Mouse (Mus musculus) kidney, adult 2 months (tissue): ENCODE results near the gene Aldh1l2. TPM values are rescaled to one million over a fixed set of nuclear protein-coding genes. Genes with fewer than 3 reads are reported as not detected.

ENCODE experiments used
- DNase-seq: peaks from one replicate; pipeline ENCODE4 v3.0.0; 2021
- H3K27ac ChIP-seq: fragments of 200-500 bp; 2 replicates; pipeline ENCODE4 v1.5.1; 2012; ENCODE audit warnings: low read depth, low read length, control low read depth, inconsistent platforms; ENCODE audit not compliant: insufficient read depth
- H3K27me3 ChIP-seq: fragments of 200-500 bp; replicated peaks from 2 replicates; pipeline ENCODE4 v1.6.1; 2012; ENCODE audit warnings: mild to moderate bottlenecking, moderate library complexity, low read length, inconsistent platforms; ENCODE audit not compliant: control insufficient read depth, insufficient read depth
- H3K36me3 ChIP-seq: fragments of 200-500 bp; 2 replicates; pipeline ENCODE4 v1.6.1; 2012; ENCODE audit warnings: mild to moderate bottlenecking, moderate library complexity, low read length, inconsistent platforms; ENCODE audit not compliant: control insufficient read depth, insufficient read depth
- H3K4me1 ChIP-seq: fragments of 200-500 bp; 2 replicates; pipeline ENCODE4 v1.6.1; 2011; ENCODE audit warnings: low read length; ENCODE audit not compliant: control insufficient read depth, insufficient read depth
- H3K4me3 ChIP-seq: fragments of 200-500 bp; 2 replicates; pipeline ENCODE4 v1.5.1; 2011; ENCODE audit warnings: mild to moderate bottlenecking, low read depth, low read length, control low read depth; ENCODE audit not compliant: insufficient read depth
- CTCF ChIP-seq: fragments of 200-500 bp; conservative IDR thresholded peaks from 2 replicates; pipeline ENCODE4 v1.5.1; 2011; ENCODE audit warnings: low read depth, mild to moderate bottlenecking, control low read depth, low read length, moderate library complexity, mixed read lengths; ENCODE audit not compliant: insufficient read depth, insufficient read length
- POLR2A ChIP-seq: fragments of 200-500 bp; IDR thresholded peaks from one replicate; pipeline ENCODE4 v1.6.1; 2011; ENCODE audit warnings: low read depth, low read length, control low read depth
- WGBS: fragments of 180-500 bp; shearing (Covaris S2); methylation state at CpG from one replicate; pipeline ENCODE4 v1.1.7; 2018; 5-methylcytosine and 5-hydroxymethylcytosine counted together
- polyA plus RNA-seq: library from polyadenylated mRNA; depleted of rRNA; stranded (reverse); fragments of >200 nt; gene quantifications from 2 replicates; pipeline ENCODE4 v1.2.3, GENCODE M21; 2012; rRNA removed

Aldh1l2 gene
- 0.87 and 1.1 TPM in 2 replicates for polyA plus RNA-seq

GRCm38 (mm10) chr10:83533910-83534283, at the start of gene Aldh1l2:
Gene Aldh1l2, minus strand, starts transcription at chr10:83534140.
- TF ChIP-seq POLR2A (no peak), CTCF (no peak)
- no peaks in the 10 kb centered on the region for H3K27me3 ChIP-seq
- no peaks in the 10 kb centered on the region for H3K4me1 ChIP-seq
- WGBS: under 1% methylated on average over 21 of the region's 21 CpGs
- no peaks in the 10 kb centered on the region for H3K36me3 ChIP-seq
- DNase-seq: peak; percentile 92
- H3K4me3 ChIP-seq: peak within 1 kb of the TSS; percentile 40
- H3K27ac ChIP-seq: no peak within 1 kb of the TSS

GRCm38 (mm10) chr10:83565449-83566441, 31.8 kb upstream of the Aldh1l2 start:
- no peaks in the 10 kb centered on the region for H3K27me3 ChIP-seq
- no peak overlapping the region for H3K27ac ChIP-seq
- no peaks in the 10 kb centered on the region for H3K4me1 ChIP-seq
- peaks cover 4% of the 10 kb centered on the region for H3K36me3 ChIP-seq
- H3K4me3 ChIP-seq: no peak overlapping the region
- DNase-seq: no peak
- WGBS: 97% methylated on average over 7 of the region's 7 CpGs
- TF ChIP-seq CTCF: no peak
- TF ChIP-seq POLR2A: no peak

- Histone ChIP-seq H3K27ac (no peak overlapping the region), H3K4me1 (no peaks in the 10 kb centered on the region), H3K36me3 (peaks cover 10% of the 10 kb centered on the region), H3K4me3 (no peak overlapping the region), H3K27me3 (no peaks in the 10 kb centered on the region)
- DNase-seq: no peak
- TF ChIP-seq POLR2A (no peak), CTCF (no peak)
Measured at GRCm38 (mm10) chr10:83563005-83563404, 29.1 kb upstream of the Aldh1l2 start.

GRCm38 (mm10) chr10:83545341-83545740, 11.4 kb upstream of the Aldh1l2 start:
- WGBS: 44% methylated on average over 3 of the region's 3 CpGs
- peaks cover 3% of the 10 kb centered on the region for H3K4me1 ChIP-seq
- peak; percentile 60 for DNase-seq
- TF ChIP-seq POLR2A: no peak
- TF ChIP-seq CTCF: no peak
- H3K4me3 ChIP-seq: no peak overlapping the region
- H3K36me3 ChIP-seq: no peaks in the 10 kb centered on the region
- H3K27ac ChIP-seq: no peak overlapping the region
- no peaks in the 10 kb centered on the region for H3K27me3 ChIP-seq

- Histone ChIP-seq H3K36me3 (no peaks in the 10 kb centered on the region), H3K4me3 (peak overlapping the region; percentile 93), H3K4me1 (peaks cover 3% of the 10 kb centered on the region), H3K27me3 (no peaks in the 10 kb centered on the region), H3K27ac (peak overlapping the region; percentile 97)
- WGBS: under 1% methylated on average over 41 of the region's 41 CpGs
- TF ChIP-seq POLR2A: no peak
- DNase-seq: no peak
Measured at GRCm38 (mm10) chr10:83544103-83544479, 10.2 kb upstream of the Aldh1l2 start.

- TF ChIP-seq CTCF: no peak
- no peak for TF ChIP-seq POLR2A
Measured at GRCm38 (mm10) chr10:83543439-83544102, 9.6 kb upstream of the Aldh1l2 start, which contains the start of gene Washc4. Gene Washc4, plus strand, starts transcription at chr10:83543752.

GRCm38 (mm10) chr10:83542241-83542640, 8.3 kb upstream of the Aldh1l2 start:
- WGBS: 89% methylated on average over 7 of the region's 7 CpGs
- Histone ChIP-seq H3K4me1 (peaks cover 3% of the 10 kb centered on the region), H3K4me3 (no peak overlapping the region), H3K36me3 (no peaks in the 10 kb centered on the region), H3K27ac (no peak overlapping the region), H3K27me3 (no peaks in the 10 kb centered on the region)
- DNase-seq: no peak
- TF ChIP-seq CTCF (no peak), POLR2A (no peak)

More at GRCm38 (mm10) chr10:83543439-83544102, 9.6 kb upstream of the Aldh1l2 start, which contains the start of gene Washc4:
- peak; percentile 97 for DNase-seq
- H3K27ac ChIP-seq: peak within 1 kb of the TSS; percentile 97
- peaks cover 3% of the 10 kb centered on the region for H3K4me1 ChIP-seq
- peak within 1 kb of the TSS; percentile 93 for H3K4me3 ChIP-seq
- no peaks in the 10 kb centered on the region for H3K27me3 ChIP-seq
- H3K36me3 ChIP-seq: no peaks in the 10 kb centered on the region
- WGBS: 2% methylated on average over 49 of the region's 49 CpGs
